Mouse (Mus musculus) kidney, embryonic 15.5 days (tissue): ENCODE measurements at regions not wholly inside any gene's neighbourhood (a gene's known extent, or its start where the extent isn't known, plus 50 kb on each side); places are given as distances from the start of the nearest gene placed in this dataset.
A peak's percentile ranks its signal among the peaks of the same experiment; 100 is the strongest.

Source experiments
- ATAC-seq: fragments of 200-750 bp; cut with Nextera tagmentation; replicated peaks from 2 replicates; pipeline ENCODE4 v1.8.0; 2017; ENCODE audit warnings: moderate TSS enrichment; ENCODE audit not compliant: low FRiP score
- H3K27ac ChIP-seq: fragments of 300-500 bp; sonication (generic); 2 replicates; pipeline ENCODE4 v1.5.1; 2015; ENCODE audit warnings: mild to moderate bottlenecking, inconsistent platforms
- H3K27me3 ChIP-seq: fragments of 300-500 bp; sonication (generic); 2 replicates; pipeline ENCODE4 v1.6.1; 2015; ENCODE audit warnings: inconsistent platforms
- H3K36me3 ChIP-seq: fragments of 300-500 bp; sonication (generic); 2 replicates; pipeline ENCODE4 v1.6.1; 2015; ENCODE audit warnings: inconsistent platforms
- H3K4me1 ChIP-seq: fragments of 300-500 bp; sonication (generic); 2 replicates; pipeline ENCODE4 v1.6.1; 2015; ENCODE audit warnings: inconsistent platforms
- H3K4me2 ChIP-seq: fragments of 300-500 bp; sonication (generic); 2 replicates; pipeline ENCODE4 v1.6.1; 2015; ENCODE audit warnings: moderate library complexity, mild to moderate bottlenecking, inconsistent platforms
- H3K4me3 ChIP-seq: fragments of 300-500 bp; sonication (generic); replicated peaks from 2 replicates; pipeline ENCODE4 v1.5.1; 2015; ENCODE audit warnings: mild to moderate bottlenecking, inconsistent platforms
- H3K9ac ChIP-seq: fragments of 300-500 bp; sonication (generic); 2 replicates; pipeline ENCODE4 v1.6.1; 2015; ENCODE audit warnings: mild to moderate bottlenecking, inconsistent platforms
- H3K9me3 ChIP-seq: fragments of 300-500 bp; sonication (generic); replicated peaks from 2 replicates; pipeline ENCODE4 v1.6.1; 2016; ENCODE audit warnings: inconsistent platforms
- WGBS: fragments of 180-500 bp; shearing (Covaris S2); methylation state at CpG from one replicate; pipeline ENCODE4 v1.1.7; 2015; ENCODE audit warnings: mixed read lengths; 5-methylcytosine and 5-hydroxymethylcytosine counted together

GRCm38 (mm10) chr8:82623791-82624431 is 150.0 kb downstream of the Zfp330 start:
- no peak overlapping the region for H3K9ac ChIP-seq
- WGBS: 89% methylated on average over 6 of the region's 6 CpGs
- ATAC-seq: no peak

GRCm38 (mm10) chr8:82618668-82619067 is 155.3 kb downstream of the Zfp330 start:
- 46% methylated on average over 1 of the region's 1 CpGs for WGBS
- H3K4me3 ChIP-seq: no peak overlapping the region
- no peak for ATAC-seq

More at GRCm38 (mm10) chr8:82623791-82624431, 150.0 kb downstream of the Zfp330 start:
- no peak overlapping the region for H3K27ac ChIP-seq
- no peak overlapping the region for H3K4me2 ChIP-seq
- H3K27me3 ChIP-seq: no peaks in the 10 kb centered on the region
- H3K4me3 ChIP-seq: no peak overlapping the region
- H3K36me3 ChIP-seq: no peaks in the 10 kb centered on the region
- no peaks in the 10 kb centered on the region for H3K4me1 ChIP-seq
- H3K9me3 ChIP-seq: no peaks in the 10 kb centered on the region

DNA sequence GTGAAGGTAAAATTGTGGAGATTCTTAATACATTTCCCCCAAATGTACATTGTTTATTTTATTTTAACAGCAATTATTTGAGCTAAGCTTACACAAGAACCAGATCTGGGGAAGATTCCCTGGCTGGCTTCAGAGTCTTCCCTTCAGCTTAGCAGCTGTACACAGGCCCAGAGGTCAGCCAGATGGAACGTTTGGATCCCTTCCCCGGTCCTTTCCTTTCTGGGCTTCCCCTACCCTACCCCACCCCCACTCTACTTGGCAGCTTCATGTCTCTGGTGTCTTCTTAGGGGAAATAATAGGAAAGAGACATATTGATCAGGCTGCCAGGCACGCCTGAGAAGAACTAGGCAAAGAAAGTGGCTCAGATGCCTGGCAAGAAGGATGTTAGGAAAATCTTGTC is 172.4 kb downstream of the Zfp330 start:
- H3K36me3 ChIP-seq: no peaks in the 10 kb centered on the region
- 32% methylated on average over 3 of the region's 3 CpGs for WGBS
- no peak for ATAC-seq

More at GRCm38 (mm10) chr8:82618668-82619067, 155.3 kb downstream of the Zfp330 start:
- no peak overlapping the region for H3K4me2 ChIP-seq
- no peak overlapping the region for H3K9ac ChIP-seq
- H3K36me3 ChIP-seq: no peaks in the 10 kb centered on the region
- H3K4me1 ChIP-seq: no peaks in the 10 kb centered on the region
- H3K27me3 ChIP-seq: no peaks in the 10 kb centered on the region
- no peak overlapping the region for H3K27ac ChIP-seq
- H3K9me3 ChIP-seq: no peaks in the 10 kb centered on the region

DNA sequence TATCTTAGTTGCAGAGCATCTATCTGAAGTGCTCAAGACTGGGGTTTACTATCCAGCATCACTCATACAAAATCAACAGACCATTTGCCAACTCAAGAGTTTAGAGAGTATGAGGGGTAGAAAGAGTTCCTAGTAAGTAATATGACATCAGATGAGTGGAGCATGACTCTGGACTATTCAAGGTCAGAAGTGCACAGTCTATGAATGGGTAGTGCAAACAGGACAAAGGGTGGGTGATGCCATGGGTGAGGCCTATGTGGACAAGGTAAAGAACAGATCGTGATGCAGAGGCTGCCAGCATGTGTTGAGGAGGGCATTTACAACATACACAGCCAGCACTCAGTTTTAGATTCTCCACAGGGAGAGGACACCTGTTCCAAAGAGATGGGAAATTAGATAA is 170.4 kb upstream of the Il15 start:
- ATAC-seq: no peak
- WGBS: 81% methylated on average over 1 of the region's 1 CpGs
- no peak overlapping the region for H3K27ac ChIP-seq

More for the DNA sequence above, 172.4 kb downstream of the Zfp330 start:
- no peak overlapping the region for H3K27ac ChIP-seq
- H3K4me3 ChIP-seq: no peak overlapping the region
- H3K9me3 ChIP-seq: no peaks in the 10 kb centered on the region
- no peaks in the 10 kb centered on the region for H3K27me3 ChIP-seq
- no peak overlapping the region for H3K9ac ChIP-seq
- H3K4me2 ChIP-seq: no peak overlapping the region
- H3K4me1 ChIP-seq: no peaks in the 10 kb centered on the region

GRCm38 (mm10) chr8:82538121-82538520 is 135.1 kb upstream of the Il15 start:
- Histone ChIP-seq H3K4me3 (no peak overlapping the region), H3K9me3 (no peaks in the 10 kb centered on the region), H3K4me2 (no peak overlapping the region), H3K27me3 (no peaks in the 10 kb centered on the region), H3K27ac (no peak overlapping the region), H3K9ac (no peak overlapping the region), H3K4me1 (no peaks in the 10 kb centered on the region), H3K36me3 (no peaks in the 10 kb centered on the region)
- no peak for ATAC-seq

More for the DNA sequence above, 170.4 kb upstream of the Il15 start:
- no peaks in the 10 kb centered on the region for H3K36me3 ChIP-seq
- no peak overlapping the region for H3K4me3 ChIP-seq
- H3K27me3 ChIP-seq: no peaks in the 10 kb centered on the region
- no peaks in the 10 kb centered on the region for H3K4me1 ChIP-seq
- H3K4me2 ChIP-seq: no peak overlapping the region
- no peaks in the 10 kb centered on the region for H3K9me3 ChIP-seq
- no peak overlapping the region for H3K9ac ChIP-seq

DNA sequence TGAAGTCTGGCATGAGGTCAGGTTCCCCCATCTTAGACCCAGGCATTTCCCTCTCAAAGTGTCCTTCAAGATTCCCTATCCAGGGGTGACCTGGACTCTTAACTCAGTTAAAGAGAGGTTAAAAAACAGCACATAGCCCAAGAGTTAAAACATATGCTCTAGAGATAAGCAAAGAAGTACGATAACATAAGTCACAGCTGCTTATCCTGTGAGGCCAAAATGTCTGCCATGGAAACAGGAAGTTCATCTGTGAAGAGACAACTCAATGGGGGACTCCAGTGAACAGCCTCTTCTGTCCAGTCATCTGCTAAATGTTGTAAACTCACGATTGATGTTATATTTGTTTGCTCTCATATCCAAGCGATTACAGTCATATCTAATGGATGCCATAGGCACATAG is 126.1 kb upstream of the Il15 start:
- WGBS: 85% methylated on average over 3 of the region's 3 CpGs
- ATAC-seq: no peak

GRCm38 (mm10) chr8:82523866-82524265 is 120.8 kb upstream of the Il15 start:
- no peak for ATAC-seq
- no peaks in the 10 kb centered on the region for H3K4me1 ChIP-seq
- WGBS: 96% methylated on average over 14 of the region's 14 CpGs
- no peak overlapping the region for H3K9ac ChIP-seq
- no peak overlapping the region for H3K27ac ChIP-seq
- no peak overlapping the region for H3K4me2 ChIP-seq
- no peaks in the 10 kb centered on the region for H3K36me3 ChIP-seq
- H3K9me3 ChIP-seq: no peaks in the 10 kb centered on the region
- H3K27me3 ChIP-seq: no peaks in the 10 kb centered on the region
- H3K4me3 ChIP-seq: no peak overlapping the region

More for the DNA sequence above, 126.1 kb upstream of the Il15 start:
- H3K27me3 ChIP-seq: no peaks in the 10 kb centered on the region
- H3K9me3 ChIP-seq: no peaks in the 10 kb centered on the region
- no peaks in the 10 kb centered on the region for H3K4me1 ChIP-seq
- no peak overlapping the region for H3K4me3 ChIP-seq
- H3K27ac ChIP-seq: no peak overlapping the region
- H3K36me3 ChIP-seq: no peaks in the 10 kb centered on the region
- H3K4me2 ChIP-seq: no peak overlapping the region
- no peak overlapping the region for H3K9ac ChIP-seq

DNA sequence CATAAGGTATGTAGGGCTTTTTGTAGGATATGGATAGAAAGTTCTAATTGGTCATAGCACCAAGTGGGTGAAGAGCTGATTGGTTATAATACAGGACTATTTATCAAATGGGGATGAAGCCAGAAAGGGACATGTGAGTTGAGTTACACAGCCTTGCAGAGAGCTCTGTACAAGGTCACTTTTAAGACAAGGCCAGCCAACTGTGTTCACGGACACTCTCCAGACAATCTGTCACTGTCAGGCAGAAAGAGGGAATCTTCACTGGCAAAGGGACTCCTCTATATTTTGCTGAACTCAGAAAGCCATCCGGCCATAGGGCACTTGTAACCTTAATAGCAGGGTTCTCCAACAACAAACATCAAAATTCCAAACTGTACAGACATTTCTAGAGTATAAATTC is 95.5 kb upstream of the Il15 start:
- Histone ChIP-seq H3K4me3 (no peak overlapping the region), H3K4me1 (no peaks in the 10 kb centered on the region), H3K27me3 (no peaks in the 10 kb centered on the region), H3K4me2 (no peak overlapping the region), H3K9ac (no peak overlapping the region), H3K36me3 (no peaks in the 10 kb centered on the region), H3K27ac (no peak overlapping the region), H3K9me3 (no peaks in the 10 kb centered on the region)
- 61% methylated on average over 2 of the region's 2 CpGs for WGBS
- no peak for ATAC-seq

DNA sequence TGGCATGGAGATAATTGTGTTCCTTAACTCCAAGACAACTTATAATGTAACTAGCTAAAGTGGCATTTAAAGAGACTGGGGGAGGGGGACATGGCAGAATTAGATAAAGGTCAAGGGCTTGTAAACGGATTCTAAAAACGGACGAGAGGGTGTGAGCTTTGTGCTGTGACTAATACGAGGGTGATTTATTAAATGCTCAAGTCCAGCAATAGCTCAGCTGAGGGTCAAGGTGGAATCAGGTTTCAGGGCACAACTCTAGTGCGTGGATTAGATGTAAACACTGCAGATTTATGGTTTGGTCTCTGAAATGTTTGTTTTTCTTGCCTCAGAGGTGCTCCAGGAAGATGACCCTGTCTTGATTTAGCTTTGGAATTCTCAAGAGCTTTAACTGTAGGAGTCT is 74.8 kb upstream of the Il15 start:
- peak; percentile 96 for ATAC-seq
- H3K9ac ChIP-seq: no peak overlapping the region
- no peaks in the 10 kb centered on the region for H3K27me3 ChIP-seq
- WGBS: 4% methylated on average over 5 of the region's 5 CpGs
- H3K4me1 ChIP-seq: peaks cover 15% of the 10 kb centered on the region
- H3K4me2 ChIP-seq: no peak overlapping the region
- no peak overlapping the region for H3K4me3 ChIP-seq
- H3K9me3 ChIP-seq: no peaks in the 10 kb centered on the region
- H3K27ac ChIP-seq: no peak overlapping the region; the same call in 1 of the 2 replicates
- H3K36me3 ChIP-seq: no peaks in the 10 kb centered on the region

DNA sequence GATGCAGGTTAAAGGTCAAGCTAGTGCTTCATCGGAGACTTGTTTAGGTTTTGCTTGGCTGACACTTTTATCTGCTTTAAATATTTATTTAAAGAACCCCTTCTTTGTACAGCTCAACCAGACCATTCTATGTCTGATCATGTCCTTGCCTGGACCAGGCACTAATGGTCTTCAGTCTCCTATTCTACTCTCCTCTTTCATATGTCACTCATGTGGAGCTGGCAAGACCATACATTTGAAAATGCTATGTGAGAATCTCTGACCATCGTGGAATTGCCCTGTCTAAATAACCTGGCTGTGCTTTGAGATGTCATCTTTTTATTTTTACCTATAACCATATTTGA is 74.4 kb upstream of the Il15 start:
- H3K4me2 ChIP-seq: no peak overlapping the region
- no peaks in the 10 kb centered on the region for H3K36me3 ChIP-seq
- no peak overlapping the region for H3K4me3 ChIP-seq
- ATAC-seq: peak; percentile 77
- peaks cover 15% of the 10 kb centered on the region for H3K4me1 ChIP-seq
- no peaks in the 10 kb centered on the region for H3K9me3 ChIP-seq
- H3K27ac ChIP-seq: peak overlapping the region; percentile 39; the same call in 1 of the 2 replicates
- no peaks in the 10 kb centered on the region for H3K27me3 ChIP-seq
- 14% methylated on average over 2 of the region's 2 CpGs for WGBS
- H3K9ac ChIP-seq: no peak overlapping the region

GRCm38 (mm10) chr8:82476708-82477425 is 73.8 kb upstream of the Il15 start:
- Histone ChIP-seq H3K9me3 (no peaks in the 10 kb centered on the region), H3K27ac (peak overlapping the region; percentile 39; the same call in 1 of the 2 replicates), H3K36me3 (no peaks in the 10 kb centered on the region), H3K27me3 (no peaks in the 10 kb centered on the region), H3K4me3 (no peak overlapping the region), H3K9ac (no peak overlapping the region), H3K4me2 (no peak overlapping the region), H3K4me1 (peaks cover 15% of the 10 kb centered on the region)
- 43% methylated on average over 7 of the region's 7 CpGs for WGBS
- ATAC-seq: peak; percentile 80

GRCm38 (mm10) chr8:82473266-82473665 is 70.2 kb upstream of the Il15 start:
- H3K4me2 ChIP-seq: no peak overlapping the region
- peaks cover 15% of the 10 kb centered on the region for H3K4me1 ChIP-seq
- H3K9me3 ChIP-seq: no peaks in the 10 kb centered on the region
- H3K36me3 ChIP-seq: no peaks in the 10 kb centered on the region
- H3K9ac ChIP-seq: no peak overlapping the region
- no peak for ATAC-seq
- no peak overlapping the region for H3K4me3 ChIP-seq
- no peaks in the 10 kb centered on the region for H3K27me3 ChIP-seq
- H3K27ac ChIP-seq: no peak overlapping the region
- 78% methylated on average over 2 of the region's 2 CpGs for WGBS
